Mouse (Mus musculus): ENCODE data around the gene BC049715. TPM values are rescaled to one million over a fixed set of nuclear protein-coding genes. Genes with fewer than 3 reads are reported as not detected.

BC049715 gene
- polyA plus RNA-seq, 1 experiment: 1.5 TPM

- no peak for TF ChIP-seq FLI1 (IDR thresholded peaks at IDR 0.05; ENCODE audit: low read length)
- no peak for TF ChIP-seq GATA1 (IDR thresholded peaks at IDR 0.05; ENCODE audit: borderline replicate concordance, low read length)
- Histone ChIP-seq H3K9me3 (no peaks in the 10 kb centered on the region), H3K27me3 (replicated peaks) (peaks cover 2% of the 10 kb centered on the region), H3K36me3 (replicated peaks; ENCODE audit: low read length) (no peaks in the 10 kb centered on the region), H3K4me1 (peaks cover 30% of the 10 kb centered on the region), H3K4me3 (replicated peaks) (no peak overlapping the region)
Measured at GRCm38 (mm10) chr6:136887854-136888253, 60.4 kb downstream of the BC049715 start.

DNA sequence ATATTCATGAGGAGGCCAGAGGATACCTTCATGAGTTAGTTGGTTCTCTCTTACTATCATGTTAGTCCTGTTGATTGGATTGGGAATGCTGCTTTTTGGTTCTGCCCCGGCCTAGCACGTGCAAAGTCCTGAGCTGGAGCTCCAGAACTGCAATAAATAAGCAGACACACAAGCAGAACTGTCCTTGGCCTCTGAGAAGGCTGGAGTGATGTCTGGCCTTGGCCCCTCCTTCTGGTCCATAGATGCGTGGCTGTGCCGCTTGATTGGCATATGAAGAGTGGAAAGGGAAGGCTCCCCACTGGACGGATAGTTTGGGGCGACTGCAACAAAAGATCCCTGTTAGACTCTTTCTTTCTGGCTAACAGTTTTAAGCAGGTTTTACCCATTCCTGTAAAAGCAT, 61.6 kb downstream of the BC049715 start:
- TF ChIP-seq FLI1 (IDR thresholded peaks at IDR 0.05; ENCODE audit: low read length) (no peak), GATA1 (IDR thresholded peaks at IDR 0.05; ENCODE audit: borderline replicate concordance, low read length) (no peak)
- H3K9me3 ChIP-seq: no peaks in the 10 kb centered on the region
- H3K36me3 ChIP-seq (replicated peaks; ENCODE audit: low read length): no peaks in the 10 kb centered on the region
- peaks cover 26% of the 10 kb centered on the region for H3K4me1 ChIP-seq
- no peak overlapping the region for H3K4me3 ChIP-seq (replicated peaks)
- H3K27me3 ChIP-seq (replicated peaks): peaks cover 2% of the 10 kb centered on the region

DNA sequence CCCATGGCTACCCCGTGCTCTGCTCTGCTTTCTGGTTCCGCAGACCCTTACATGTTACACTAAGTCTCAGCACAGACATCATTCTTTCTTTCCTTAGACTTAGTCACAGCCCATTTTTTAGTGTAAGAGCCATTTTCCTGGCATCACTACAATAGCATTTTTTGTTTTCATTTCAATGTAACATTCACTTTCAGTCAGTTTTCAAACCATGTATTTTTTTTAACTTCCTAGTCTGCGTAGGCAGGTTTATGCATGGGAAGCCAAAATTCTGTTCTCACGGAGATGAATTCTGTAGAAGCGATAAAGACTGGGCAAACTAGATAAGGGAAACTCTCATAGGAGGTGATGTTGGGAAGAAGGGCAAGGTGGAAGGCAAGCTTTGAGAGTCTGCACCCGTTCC, 62.1 kb downstream of the BC049715 start:
- Histone ChIP-seq H3K4me3 (replicated peaks) (no peak overlapping the region), H3K36me3 (replicated peaks; ENCODE audit: low read length) (no peaks in the 10 kb centered on the region), H3K4me1 (peaks cover 26% of the 10 kb centered on the region), H3K27me3 (replicated peaks) (peaks cover 2% of the 10 kb centered on the region), H3K9me3 (no peaks in the 10 kb centered on the region)
- TF ChIP-seq FLI1 (IDR thresholded peaks at IDR 0.05; ENCODE audit: low read length) (no peak), GATA1 (IDR thresholded peaks at IDR 0.05; ENCODE audit: borderline replicate concordance, low read length) (no peak)

Other genes with a start within 250 kb of the BC049715 start
- 1.1 and 9.9 TPM in 2 replicates for gene Plbd1, start 165.7 kb upstream of the BC049715 start, polyA plus RNA-seq (2012; ENCODE audit: insufficient read depth, low replicate concordance)
- not detected in 2 replicates for gene Gucy2c, start 45.9 kb upstream of the BC049715 start, polyA plus RNA-seq (2012; ENCODE audit: insufficient read depth, low replicate concordance)
- gene Hist4h4, start 23.2 kb upstream of the BC049715 start, polyA plus RNA-seq (2012; ENCODE audit: insufficient read depth, low replicate concordance): 3.5 and 6.7 TPM in 2 replicates
- gene H2afj, start 19.4 kb upstream of the BC049715 start, polyA plus RNA-seq (2012; ENCODE audit: insufficient read depth, low replicate concordance): 439 and 1,079 TPM in 2 replicates
- 145 and 321 TPM in 2 replicates for gene Wbp11, start 607 bp downstream of the BC049715 start, polyA plus RNA-seq (2012; ENCODE audit: insufficient read depth, low replicate concordance)
- gene Smco3, start 7.8 kb downstream of the BC049715 start, polyA plus RNA-seq (2012; ENCODE audit: insufficient read depth, low replicate concordance): not detected in 2 replicates
- 0.32 TPM in 1 of 2 replicates, not detected in the other for gene Art4, start 30.1 kb downstream of the BC049715 start, polyA plus RNA-seq (2012; ENCODE audit: insufficient read depth, low replicate concordance)
- gene Mgp, start 48.2 kb downstream of the BC049715 start, polyA plus RNA-seq (2012; ENCODE audit: insufficient read depth, low replicate concordance): not detected in 2 replicates
- gene Erp27, start 94.6 kb downstream of the BC049715 start, polyA plus RNA-seq (2012; ENCODE audit: insufficient read depth, low replicate concordance): not detected in 2 replicates
- 0.06 TPM in 1 of 2 replicates, not detected in the other for gene Pde6h, start 96.2 kb downstream of the BC049715 start, polyA plus RNA-seq (2012; ENCODE audit: insufficient read depth, low replicate concordance)
- 310 and 435 TPM in 2 replicates for gene Arhgdib, start 114.3 kb downstream of the BC049715 start, polyA plus RNA-seq (2012; ENCODE audit: insufficient read depth, low replicate concordance)